Mouse (Mus musculus) olfactory bulb, adult 2 months (tissue): ENCODE measurements at regions not wholly inside any gene's neighbourhood (a gene's known extent, or its start where the extent isn't known, plus 50 kb on each side); places are given as distances from the start of the nearest gene placed in this dataset.

Experiments used
- CTCF ChIP-seq: fragments of 200-500 bp; IDR thresholded peaks from 2 replicates; pipeline ENCODE4 v1.5.1; 2012; ENCODE audit warnings: low read depth, mild to moderate bottlenecking, low read length, moderate library complexity; ENCODE audit not compliant: insufficient read depth
- POLR2A ChIP-seq: fragments of 200-500 bp; IDR thresholded peaks from 2 replicates; pipeline ENCODE4 v1.6.1; 2012; ENCODE audit warnings: mild to moderate bottlenecking, low read depth, low read length, moderate library complexity; ENCODE audit not compliant: insufficient read depth

- TF ChIP-seq CTCF: no peak
- TF ChIP-seq POLR2A: no peak
These were observed 111.6 kb upstream of the Frmd6 start for GRCm38 (mm10) chr12:70713499-70714280.
